Mouse (Mus musculus): ENCODE data around the gene Rhox3c.
"Not testable (repeated sequence)": the region's sequence is repeated elsewhere in the genome, so short reads cannot be mapped to it uniquely, and the experiment has no call there.

Gene Rhox3c

GRCm38 (mm10) chrX:37458285-37458684 lies at the start of gene Rhox3c:
TSS of gene Rhox3c (plus strand) at chrX:37458585.
- not testable (repeated sequence) for DNase-seq (ENCODE audit: low read depth in 2 of 2, low spot score in 2 of 2)

- not testable (repeated sequence) for DNase-seq (ENCODE audit: low read depth in 2 of 2, low spot score in 2 of 2)
Observed at GRCm38 (mm10) chrX:37411767-37412166, 46.6 kb upstream of the Rhox3c start, which contains the start of gene Rhox2b. TSS of gene Rhox2b (plus strand) at chrX:37412067.

DNA sequence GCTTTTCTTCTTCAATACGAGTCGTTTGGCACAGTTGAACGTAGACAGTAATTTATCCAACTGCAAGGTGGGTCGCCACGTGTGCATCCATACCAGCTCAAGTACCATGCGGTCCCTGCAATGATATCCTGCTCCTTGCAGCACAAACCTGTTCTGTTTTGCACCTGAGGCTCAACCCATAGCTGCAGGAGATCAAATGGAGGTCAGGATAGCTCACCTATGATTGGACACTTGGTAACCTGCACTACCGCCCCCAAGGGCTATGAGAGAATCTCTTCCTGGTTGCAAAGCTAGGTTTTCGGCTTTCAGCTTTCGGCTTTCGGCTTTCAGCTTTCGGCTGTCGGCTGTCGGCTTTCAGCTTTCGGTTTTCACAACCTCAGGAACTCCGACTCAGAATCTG lies 26.2 kb upstream of the Rhox3c start, which contains the start of gene Rhox4b:
TSS of gene Rhox4b (plus strand) at position 301 of the 400 bp plus-strand sequence.
- not testable (repeated sequence) for DNase-seq (ENCODE audit: low read depth in 2 of 2, low spot score in 2 of 2)

DNA sequence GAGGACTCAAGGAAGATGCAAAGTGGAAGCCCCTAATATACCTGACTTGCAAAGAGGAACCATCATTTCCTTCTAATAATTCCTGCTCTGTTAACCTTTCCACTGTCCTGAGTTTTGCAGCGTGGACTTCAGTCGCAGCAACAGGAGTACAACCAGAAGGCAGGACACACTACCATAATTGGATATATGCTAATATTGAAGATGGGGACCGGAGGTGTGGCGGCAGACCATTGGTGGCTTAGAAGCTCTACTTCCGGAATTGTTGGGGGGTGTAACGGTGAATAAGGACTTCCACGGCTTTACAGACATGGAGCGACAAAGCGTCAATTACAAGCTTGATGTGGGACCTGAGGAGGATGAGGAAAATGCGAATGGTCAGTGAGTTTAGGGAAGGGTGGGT lies 5.0 kb upstream of the Rhox3c start, which contains the start of gene Rhox2c:
TSS of gene Rhox2c (plus strand) at position 301 of the 400 bp plus-strand sequence.
- DNase-seq (ENCODE audit: low read depth in 2 of 2, low spot score in 2 of 2), result not testable (repeated sequence)

GRCm38 (mm10) chrX:37480037-37480436 lies 21.7 kb downstream of the Rhox3c start, which contains the start of gene Rhox4c:
TSS of gene Rhox4c (plus strand) at chrX:37480337.
- DNase-seq (ENCODE audit: low read depth in 2 of 2, low spot score in 2 of 2), result not testable (repeated sequence)

DNA sequence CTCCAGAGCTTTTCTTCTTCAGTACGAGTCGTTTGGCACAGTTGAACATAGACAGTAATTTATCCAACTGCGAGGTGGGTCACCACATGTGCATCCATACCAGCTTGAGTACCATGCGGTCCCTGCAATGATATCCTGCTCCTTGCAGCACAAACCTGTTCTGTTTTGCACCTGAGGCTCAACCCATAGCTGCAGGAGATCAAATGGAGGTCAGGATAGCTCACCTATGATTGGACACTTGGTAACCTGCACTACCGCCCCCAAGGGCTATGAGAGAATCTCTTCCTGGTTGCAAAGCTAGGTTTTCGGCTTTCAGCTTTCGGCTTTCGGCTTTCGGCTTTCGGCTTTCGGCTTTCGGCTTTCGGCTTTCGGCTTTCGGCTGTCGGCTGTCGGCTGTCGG lies 55.7 kb downstream of the Rhox3c start, which contains the start of gene Rhox4d:
TSS of gene Rhox4d (plus strand) at position 301 of the 400 bp plus-strand sequence.
- DNase-seq (ENCODE audit: low read depth in 2 of 2, low spot score in 2 of 2), result not testable (repeated sequence)

Measured in CD8-positive naive resting alpha-beta T cell, adult 2 months (primary cell).